Mouse (Mus musculus) myocyte (in vitro differentiated cells): ENCODE measurements around the gene Abhd12. TPM values are rescaled to one million over a fixed set of nuclear protein-coding genes. Genes with fewer than 3 reads are reported as not detected.

Source experiments
- H3K27me3 ChIP-seq: one replicate; pipeline ENCODE4 v1.6.1; 2011; ENCODE audit not compliant: control insufficient read depth, insufficient read depth, insufficient read length
- H3K36me3 ChIP-seq: one replicate; pipeline ENCODE4 v1.6.1; 2011; ENCODE audit not compliant: control insufficient read depth, insufficient read depth
- H3K4me2 ChIP-seq: one replicate; pipeline ENCODE4 v1.6.1; 2011; ENCODE audit warnings: low read depth, control low read depth
- H3K4me3 ChIP-seq: one replicate; pipeline ENCODE4 v1.5.1; 2011; ENCODE audit warnings: mild to moderate bottlenecking, control low read depth, moderate library complexity
- H3K79me2 ChIP-seq: one replicate; pipeline ENCODE4 v1.6.1; 2011; ENCODE audit not compliant: control insufficient read depth, insufficient read depth
- H3ac ChIP-seq: one replicate; pipeline ENCODE4 v1.6.1; 2011; ENCODE audit not compliant: control insufficient read depth, insufficient read length
- CEBPB ChIP-seq: IDR thresholded peaks from 2 replicates; pipeline ENCODE4 v1.6.1; 2011; ENCODE audit warnings: mild to moderate bottlenecking, moderate library complexity; ENCODE audit not compliant: poor library complexity, insufficient read depth, severe bottlenecking
- E2F4 ChIP-seq: IDR thresholded peaks from one replicate; pipeline ENCODE4 v1.6.1; 2011; ENCODE audit warnings: mild to moderate bottlenecking, control low read depth, moderate library complexity; ENCODE audit not compliant: insufficient read depth
- MAX ChIP-seq: IDR thresholded peaks from one replicate; pipeline ENCODE4 v1.6.1; 2011; ENCODE audit warnings: low read depth, mild to moderate bottlenecking, control low read depth
- MYOD1 ChIP-seq, 3 experiments: IDR thresholded peaks; one replicate each; pipeline ENCODE4 v1.6.1; 2011; ENCODE audit warnings: control low read depth in 2 of 3, low read depth in 2 of 3, mild to moderate bottlenecking in 2 of 3, moderate library complexity in 1 of 3; ENCODE audit not compliant: insufficient read length in 2 of 3, control insufficient read depth in 1 of 3
- MYOG ChIP-seq, 3 experiments: IDR thresholded peaks; one replicate each; pipeline ENCODE4 v1.6.1; 2011; ENCODE audit warnings: control low read depth in 2 of 3, low read depth in 2 of 3, mild to moderate bottlenecking in 2 of 3; ENCODE audit not compliant: insufficient read length in 2 of 3, control insufficient read depth in 1 of 3, insufficient read depth in 1 of 3
- POLR2A ChIP-seq: IDR thresholded peaks from one replicate; pipeline ENCODE4 v1.6.1; 2011; ENCODE audit warnings: low read depth, mild to moderate bottlenecking, control low read depth, moderate library complexity; ENCODE audit not compliant: insufficient read length
- POLR2AphosphoS2 ChIP-seq: IDR thresholded peaks from one replicate; pipeline ENCODE4 v1.6.1; 2011; ENCODE audit warnings: low read depth, control low read depth; ENCODE audit not compliant: insufficient read length
- REST ChIP-seq: IDR thresholded peaks from one replicate; pipeline ENCODE4 v1.6.1; 2011; ENCODE audit warnings: mild to moderate bottlenecking, control low read depth, moderate library complexity; ENCODE audit not compliant: insufficient read depth, insufficient read length
- SRF ChIP-seq: IDR thresholded peaks from one replicate; pipeline ENCODE4 v1.6.1; 2011; ENCODE audit warnings: low read depth; ENCODE audit not compliant: control insufficient read depth, insufficient read length
- TCF12 ChIP-seq: IDR thresholded peaks from one replicate; pipeline ENCODE4 v1.6.1; 2011; ENCODE audit warnings: mild to moderate bottlenecking, control low read depth; ENCODE audit not compliant: poor library complexity, insufficient read depth, severe bottlenecking
- TCF3 ChIP-seq: IDR thresholded peaks from one replicate; pipeline ENCODE4 v1.6.1; 2011; ENCODE audit warnings: low read depth, control low read depth; ENCODE audit not compliant: insufficient read length
- USF1 ChIP-seq: IDR thresholded peaks from one replicate; pipeline ENCODE4 v1.6.1; 2011; ENCODE audit warnings: low read depth, mild to moderate bottlenecking, control low read depth, moderate library complexity
- polyA plus RNA-seq: library from polyadenylated mRNA; unstranded; fragments of >200 nt; fragmentation: generic; extraction: Trizol; gene quantifications from one replicate; pipeline ENCODE4 v1.2.1, GENCODE M21; 2012; ENCODE audit warnings: missing spikeins

The Abhd12 gene
- polyA plus RNA-seq, 1 experiment, result 50.7 TPM

DNA sequence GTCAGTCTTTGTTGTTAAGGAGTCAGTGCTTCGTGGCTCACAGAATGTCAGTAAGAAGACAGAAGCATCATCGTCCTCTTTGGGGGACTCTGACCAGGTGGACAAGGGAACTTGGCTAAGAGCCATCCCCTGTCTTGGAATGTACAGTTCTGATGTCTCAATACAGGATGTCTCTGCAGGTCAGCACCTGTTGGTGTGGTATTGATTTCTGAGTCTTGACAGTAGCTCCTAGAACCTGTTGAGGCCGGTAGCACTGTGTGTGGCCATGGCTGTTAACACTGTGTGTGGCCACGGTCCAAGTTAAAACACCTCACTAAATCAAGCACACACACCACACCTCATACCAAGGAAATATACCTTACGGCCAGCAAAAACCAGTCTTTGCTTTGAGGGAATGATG lies 103.9 kb downstream of the Abhd12 start:
- Histone ChIP-seq H3K79me2 (no peaks in the 10 kb centered on the region), H3K4me3 (no peak overlapping the region), H3K36me3 (peaks cover 7% of the 10 kb centered on the region), H3K27me3 (no peaks in the 10 kb centered on the region), H3ac (no peak overlapping the region), H3K4me2 (no peak overlapping the region)
- TF ChIP-seq REST, result no peak
- TF ChIP-seq POLR2AphosphoS2, result no peak
- no peak for TF ChIP-seq SRF
- TF ChIP-seq MYOG (IDR thresholded peaks at IDR 0.05; ENCODE audit: control insufficient read depth in 1 of 3, insufficient read depth in 1 of 3, insufficient read length in 2 of 3, low read depth in 2 of 3), result no peak

- no peaks in the 10 kb centered on the region for H3K79me2 ChIP-seq
- no peak overlapping the region for H3ac ChIP-seq
- no peak overlapping the region for H3K4me3 ChIP-seq
- no peaks in the 10 kb centered on the region for H3K27me3 ChIP-seq
- TF ChIP-seq E2F4, result no peak
- no peak for TF ChIP-seq TCF3
- no peak for TF ChIP-seq MAX
- TF ChIP-seq SRF, result no peak
- TF ChIP-seq CEBPB, result no peak
- no peak for TF ChIP-seq MYOG (IDR thresholded peaks at IDR 0.05; ENCODE audit: control insufficient read depth in 1 of 3, insufficient read depth in 1 of 3, insufficient read length in 2 of 3, low read depth in 2 of 3)
- TF ChIP-seq USF1, result no peak
- TF ChIP-seq MYOD1 (IDR thresholded peaks at IDR 0.05; ENCODE audit: control insufficient read depth in 1 of 3, insufficient read length in 2 of 3, low read depth in 2 of 3), result no peak
- no peak for TF ChIP-seq TCF12
- TF ChIP-seq POLR2AphosphoS2, result no peak
- H3K36me3 ChIP-seq, result peaks cover 12% of the 10 kb centered on the region
- H3K4me2 ChIP-seq, result no peak overlapping the region
Measured at GRCm38 (mm10) chr2:150798084-150798483, 106.5 kb downstream of the Abhd12 start.

DNA sequence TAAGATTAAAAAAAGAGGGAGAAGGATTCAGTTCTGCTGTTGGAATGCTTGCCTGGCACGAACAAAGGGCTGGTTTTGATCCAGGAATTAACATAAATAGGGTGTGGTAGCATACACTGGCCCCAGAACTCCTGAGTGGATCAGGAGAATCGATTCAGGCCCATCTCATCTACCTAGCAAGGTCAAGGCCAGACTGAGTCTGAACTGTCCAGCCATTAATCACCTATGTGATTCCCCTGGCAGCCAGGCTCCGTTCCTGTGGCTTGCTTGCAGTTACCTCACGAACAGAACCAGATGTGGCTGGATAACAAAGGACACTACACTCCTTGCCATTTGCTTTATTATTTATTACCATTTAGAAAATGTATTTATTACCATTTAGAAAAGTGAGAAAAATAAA lies 111.2 kb downstream of the Abhd12 start:
- H3K27me3 ChIP-seq, result no peaks in the 10 kb centered on the region
- no peaks in the 10 kb centered on the region for H3K79me2 ChIP-seq
- no peak overlapping the region for H3K4me2 ChIP-seq
- H3ac ChIP-seq, result no peak overlapping the region
- TF ChIP-seq MYOD1 (IDR thresholded peaks at IDR 0.05; ENCODE audit: control insufficient read depth in 1 of 3, insufficient read length in 2 of 3, low read depth in 2 of 3) (no peak), USF1 (no peak), E2F4 (no peak), TCF3 (no peak), MYOG (IDR thresholded peaks at IDR 0.05; ENCODE audit: control insufficient read depth in 1 of 3, insufficient read depth in 1 of 3, insufficient read length in 2 of 3, low read depth in 2 of 3) (no peak), MAX (no peak), CEBPB (no peak), SRF (no peak), TCF12 (no peak), REST (no peak), POLR2AphosphoS2 (no peak), POLR2A (no peak)
- H3K36me3 ChIP-seq, result peaks cover 8% of the 10 kb centered on the region
- H3K4me3 ChIP-seq, result no peak overlapping the region

DNA sequence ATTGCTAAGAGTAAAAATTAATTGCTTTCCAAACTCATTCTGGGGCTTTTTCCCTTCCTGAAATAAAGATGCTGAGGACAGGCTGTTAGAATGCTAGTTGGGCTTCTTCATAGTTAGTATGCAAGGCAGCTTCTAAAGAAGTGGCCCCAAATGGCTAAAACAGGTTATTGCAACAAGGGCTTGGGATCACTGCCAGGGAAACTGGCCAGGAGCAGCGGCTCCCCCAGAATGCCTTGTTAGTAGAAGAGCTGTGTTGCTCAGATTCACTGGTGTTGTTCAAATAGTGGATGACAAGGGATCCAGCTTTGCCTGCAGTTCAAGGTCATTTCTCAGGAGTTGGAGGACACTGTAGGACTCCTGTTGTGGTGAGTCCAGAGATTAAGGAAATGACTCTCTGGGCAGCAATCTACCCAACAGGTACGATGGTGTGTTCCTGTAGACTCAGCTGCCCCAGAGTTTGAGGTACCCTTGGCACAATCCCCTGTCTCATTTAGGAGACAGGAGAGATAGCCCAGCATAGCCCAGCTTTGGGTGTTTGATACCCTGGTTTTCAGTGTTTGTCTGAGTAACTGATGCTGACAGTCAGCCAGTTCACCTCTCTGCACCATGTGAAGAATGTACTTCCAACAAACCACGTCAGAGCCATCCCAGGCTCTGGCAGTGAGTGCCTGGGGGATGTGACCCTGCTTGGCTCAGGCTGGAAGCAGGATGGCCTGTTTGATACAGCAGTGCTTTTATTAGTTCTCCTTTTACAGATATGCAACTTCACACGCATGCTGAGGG lies 115.6 kb downstream of the Abhd12 start:
- Histone ChIP-seq H3ac (no peak overlapping the region), H3K36me3 (no peaks in the 10 kb centered on the region), H3K4me3 (no peak overlapping the region), H3K79me2 (no peaks in the 10 kb centered on the region), H3K4me2 (no peak overlapping the region), H3K27me3 (no peaks in the 10 kb centered on the region)
- TF ChIP-seq USF1 (no peak), TCF3 (no peak), MAX (no peak), REST (no peak), E2F4 (no peak), MYOG (IDR thresholded peaks at IDR 0.05; ENCODE audit: control insufficient read depth in 1 of 3, insufficient read depth in 1 of 3, insufficient read length in 2 of 3, low read depth in 2 of 3) (no peak), POLR2A (no peak), CEBPB (no peak), TCF12 (no peak), POLR2AphosphoS2 (no peak), SRF (no peak), MYOD1 (IDR thresholded peaks at IDR 0.05; ENCODE audit: control insufficient read depth in 1 of 3, insufficient read length in 2 of 3, low read depth in 2 of 3) (no peak)

- Histone ChIP-seq H3K4me3 (peak overlapping the region; percentile 74), H3ac (peak overlapping the region; percentile 3), H3K79me2 (no peaks in the 10 kb centered on the region), H3K27me3 (no peaks in the 10 kb centered on the region), H3K4me2 (peak overlapping the region; percentile 78), H3K36me3 (no peaks in the 10 kb centered on the region)
- TF ChIP-seq MAX (no peak), TCF12 (no peak), REST (no peak), MYOG (IDR thresholded peaks at IDR 0.05; ENCODE audit: control insufficient read depth in 1 of 3, insufficient read depth in 1 of 3, insufficient read length in 2 of 3, low read depth in 2 of 3) (no peak), POLR2AphosphoS2 (no peak), E2F4 (no peak), TCF3 (no peak), USF1 (no peak), POLR2A (no peak), SRF (no peak), CEBPB (no peak), MYOD1 (IDR thresholded peaks at IDR 0.05; ENCODE audit: control insufficient read depth in 1 of 3, insufficient read length in 2 of 3, low read depth in 2 of 3) (no peak)
Measured at GRCm38 (mm10) chr2:150787234-150787771, 117.2 kb downstream of the Abhd12 start.
